Comparison of ENCODE assay signal across 7 mouse cellular contexts in genomic region chr12:17035128-17035527, GRCm38 (mm10). TPM values are rescaled to one million over a fixed set of nuclear protein-coding genes. Genes with fewer than 3 reads are reported as not detected.
DNase-seq lines count a peak whose midpoint lies in the region; ATAC-seq and TF ChIP-seq lines count a peak whose summit lies in the region.

No protein-coding gene starts in this region.

- H3K4me1 ChIP-seq in kidney, embryonic 15.5 days = no peaks in the 10 kb centered on the region
- no peaks in the 10 kb centered on the region for H3K4me1 ChIP-seq in ES-Bruce4 (ENCODE audit: control insufficient read depth, insufficient read depth, low read length)
- no peaks in the 10 kb centered on the region for H3K4me1 ChIP-seq in stomach, postnatal 0 days (replicated peaks; ENCODE audit: control insufficient read depth, insufficient read depth)

- no peaks in the 10 kb centered on the region for H3K36me3 ChIP-seq in kidney, embryonic 15.5 days
- no peaks in the 10 kb centered on the region for H3K36me3 ChIP-seq in ES-Bruce4 (ENCODE audit: control insufficient read depth, insufficient read depth, low read length, poor library complexity, severe bottlenecking)
- no peaks in the 10 kb centered on the region for H3K36me3 ChIP-seq in stomach, postnatal 0 days (ENCODE audit: control insufficient read depth, insufficient read depth, low read length)

- no peaks in the 10 kb centered on the region for H3K9me3 ChIP-seq in kidney, embryonic 15.5 days (replicated peaks)
- no peaks in the 10 kb centered on the region for H3K9me3 ChIP-seq in ES-Bruce4 (replicated peaks; ENCODE audit: control insufficient read depth, insufficient read depth, low read length, poor library complexity, severe bottlenecking)
- no peaks in the 10 kb centered on the region for H3K9me3 ChIP-seq in stomach, postnatal 0 days (ENCODE audit: control insufficient read depth, low read length)

- TF ChIP-seq EP300 in ES-Bruce4 (IDR thresholded peaks at IDR 0.05; ENCODE audit: insufficient read depth, low read depth, low read length) = no peak
- TF ChIP-seq EP300 in stomach, postnatal 0 days (optimal IDR thresholded peaks at IDR 0.05) = no peak

- no peak overlapping the region for H3K4me2 ChIP-seq in kidney, embryonic 15.5 days
- no peak overlapping the region for H3K4me2 ChIP-seq in stomach, postnatal 0 days (replicated peaks; ENCODE audit: low read depth)

- H3K27ac ChIP-seq in kidney, embryonic 15.5 days = no peak overlapping the region
- no peak overlapping the region for H3K27ac ChIP-seq in ES-Bruce4 (ENCODE audit: insufficient read depth, low read length)
- H3K27ac ChIP-seq in stomach, postnatal 0 days (replicated peaks) = no peak overlapping the region

- no peak for TF ChIP-seq POLR2A in ES-Bruce4 (IDR thresholded peaks at IDR 0.05; ENCODE audit: insufficient read depth, low read length)

- TF ChIP-seq CTCF in ES-Bruce4 (IDR thresholded peaks at IDR 0.05; ENCODE audit: low read depth, low read length) = peak; percentile 52
- peak; percentile 59 for TF ChIP-seq CTCF in stomach, postnatal 0 days (IDR thresholded peaks at IDR 0.05; ENCODE audit: low read depth)

- no peak overlapping the region for H3K4me3 ChIP-seq in kidney, embryonic 15.5 days (replicated peaks)
- no peak overlapping the region for H3K4me3 ChIP-seq in ES-Bruce4 (ENCODE audit: low read depth, low read length)
- no peak overlapping the region for H3K4me3 ChIP-seq in stomach, postnatal 0 days (ENCODE audit: low read depth, low read length)

- peak; percentile 27 for DNase-seq in kidney, adult 9 months
- peak; percentile 89 for DNase-seq in R1 (ENCODE audit: low read depth, low spot score)
- peak; percentile 36 to 51 for DNase-seq in kidney, postnatal 25 days
- DNase-seq in stomach, postnatal 0 days (ENCODE audit: low spot score) = peak; percentile 26
- DNase-seq in layer of hippocampus, adult 8-10 months (ENCODE audit: low spot score in 2 of 2) = no peak

- H3K9ac ChIP-seq in kidney, embryonic 15.5 days = no peak overlapping the region
- no peak overlapping the region for H3K9ac ChIP-seq in ES-Bruce4 (ENCODE audit: low read depth, poor library complexity, severe bottlenecking)
- H3K9ac ChIP-seq in stomach, postnatal 0 days (ENCODE audit: low read length) = no peak overlapping the region

- WGBS in kidney, embryonic 15.5 days = 60% methylated on average over 2 of the region's 2 CpGs
- WGBS in stomach, postnatal 0 days = 74% methylated on average over 2 of the region's 2 CpGs

- ATAC-seq in kidney, embryonic 15.5 days (replicated peaks; ENCODE audit: low FRiP score) = no peak
- ATAC-seq in stomach, postnatal 0 days (ENCODE audit: low FRiP score, low TSS enrichment) = no peak

- peaks cover 14% of the 10 kb centered on the region for H3K27me3 ChIP-seq in kidney, embryonic 15.5 days
- H3K27me3 ChIP-seq in ES-Bruce4 (ENCODE audit: control insufficient read depth, insufficient read depth, low read length, poor library complexity, severe bottlenecking) = no peaks in the 10 kb centered on the region
- no peaks in the 10 kb centered on the region for H3K27me3 ChIP-seq in stomach, postnatal 0 days (ENCODE audit: control insufficient read depth, insufficient read depth, low read length)

RNA-seq across cellular contexts. Expression of gene 2410004P03Rik, which starts 23.6 kb away (rescaled TPM):
- 0.40 and 0.76 TPM in 2 replicates for polyA plus RNA-seq in kidney, embryonic 15.5 days (2015; fragmentation: Nextera tagmentation; extraction: Ambion mirVana)
- 0.28 and 0.90 TPM in 2 replicates for polyA plus RNA-seq in ES-Bruce4 (2011; ENCODE audit: insufficient read depth, insufficient read length, low read depth, missing spikeins)
- polyA plus RNA-seq in stomach, postnatal 0 days (2015; fragmentation: Nextera tagmentation; extraction: Ambion mirVana) = 0.29 and 0.38 TPM in 2 replicates
- total RNA-seq in layer of hippocampus, adult 8-10 months (2022) = 1 to 10 TPM in 2 of 4 experiments, under 1 TPM in 2; 0.37 to 1.2 (median 1.0) TPM

RNA-seq across cellular contexts. Expression of gene Pqlc3, which starts 34.9 kb away (rescaled TPM):
- polyA plus RNA-seq in kidney, embryonic 15.5 days (2015; fragmentation: Nextera tagmentation; extraction: Ambion mirVana) = 4.0 and 4.9 TPM in 2 replicates
- polyA plus RNA-seq in ES-Bruce4 (2011; ENCODE audit: insufficient read depth, insufficient read length, low read depth, missing spikeins) = 40.1 and 41.5 TPM in 2 replicates
- polyA plus RNA-seq in stomach, postnatal 0 days (2015; fragmentation: Nextera tagmentation; extraction: Ambion mirVana) = 22.5 and 22.9 TPM in 2 replicates
- 1 to 10 TPM; 1.5 to 3.0 (median 1.6) TPM for total RNA-seq in layer of hippocampus, adult 8-10 months (2022)

Comparison
In these comparisons a context has a peak if more than half of its experiments do, and no peak if none do; other contexts are left out.
1. DNase-seq: peak in kidney, adult 9 months (single experiment), R1 (single experiment), kidney, postnatal 25 days (2 of 2) and stomach, postnatal 0 days (single experiment); none in layer of hippocampus, adult 8-10 months (0 of 2).